Mouse (Mus musculus) leukemia stem cell, adult 10-12 weeks (primary cell): ENCODE measurements around the gene Trappc11. TPM values are rescaled to one million over a fixed set of nuclear protein-coding genes. Genes with fewer than 3 reads are reported as not detected.

Experiments
- polyA plus RNA-seq: library from polyadenylated mRNA; stranded (reverse); fragments of >175 nt; gene quantifications from 2 replicates; pipeline ENCODE4 v1.2.3, GENCODE M21; 2012; ENCODE audit warnings: low replicate concordance

The Trappc11 gene
- polyA plus RNA-seq: 5.2 and 7.8 TPM in 2 replicates

GRCm38 (mm10) chr8:47533344-47534125, at the start of gene Trappc11, which contains the start of gene Rwdd4a:
TSS of gene Trappc11 (minus strand) at chr8:47533470.
TSS of gene Rwdd4a (plus strand) at chr8:47533664.

GRCm38 (mm10) chr8:47446312-47447046, 86.8 kb downstream of the Trappc11 start, which contains the start of gene Stox2:
TSS of gene Stox2 (minus strand) at chr8:47446362.

Other genes with a start within 250 kb of the Trappc11 start
- gene Stox2, start 87.1 kb downstream of the Trappc11 start, polyA plus RNA-seq: 0.13 TPM in 1 of 2 replicates, not detected in the other
- 7.2 and 14.7 TPM in 2 replicates for gene Rwdd4a, start 194 bp upstream of the Trappc11 start, polyA plus RNA-seq
- 1.4 and 4.0 TPM in 2 replicates for gene Ing2, start 142.1 kb upstream of the Trappc11 start, polyA plus RNA-seq
- gene Cdkn2aip, start 180.5 kb upstream of the Trappc11 start, polyA plus RNA-seq: 11.7 and 17.1 TPM in 2 replicates